Mouse (Mus musculus) adrenal gland, adult 8-10 months (tissue): ENCODE data around the gene Gstm2. TPM values are rescaled to one million over a fixed set of nuclear protein-coding genes. Genes with fewer than 3 reads are reported as not detected.
"Not testable (repeated sequence)": the region's sequence is repeated elsewhere in the genome, so short reads cannot be mapped to it uniquely, and the experiment has no call there.

Experiments
- DNase-seq: peaks from one replicate; pipeline ENCODE4 v3.0.0; 2022
- total RNA-seq, 4 experiments: library from RNA; stranded (reverse); gene quantifications; 2 replicates each; pipeline ENCODE4 v1.2.4; 2022

The Gstm2 gene
- total RNA-seq: 100 to 1,000 TPM; 164 to 337 (median 241) TPM

DNA sequence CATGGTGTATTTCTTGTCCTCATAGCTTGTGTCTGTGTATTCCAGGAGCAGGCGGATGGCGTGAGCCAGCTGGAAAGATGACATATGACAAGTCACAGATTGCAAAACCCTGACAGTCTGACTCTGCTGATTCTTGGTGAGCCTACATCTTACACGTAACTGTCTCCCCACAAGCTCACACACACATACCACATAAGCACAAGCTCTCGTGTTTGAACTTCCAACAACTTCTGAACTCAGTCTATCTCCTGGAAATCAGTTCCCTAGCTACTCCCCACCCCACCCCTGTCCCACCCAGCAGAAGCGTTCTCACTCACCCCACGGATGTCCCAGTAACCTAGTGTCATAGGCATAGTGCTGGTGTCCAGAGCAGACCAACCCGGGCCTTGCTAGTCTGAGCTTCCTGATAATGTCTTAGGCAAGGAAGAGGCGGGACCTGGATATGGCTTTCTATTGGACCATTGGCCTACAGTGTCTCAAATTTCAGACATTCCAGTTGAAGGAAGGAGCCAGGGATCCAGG lies at the start of gene Gstm2:
Gene Gstm2, minus strand, starts transcription at position 413 of the 522 bp plus-strand sequence.
- DNase-seq: peak; percentile 63

DNA sequence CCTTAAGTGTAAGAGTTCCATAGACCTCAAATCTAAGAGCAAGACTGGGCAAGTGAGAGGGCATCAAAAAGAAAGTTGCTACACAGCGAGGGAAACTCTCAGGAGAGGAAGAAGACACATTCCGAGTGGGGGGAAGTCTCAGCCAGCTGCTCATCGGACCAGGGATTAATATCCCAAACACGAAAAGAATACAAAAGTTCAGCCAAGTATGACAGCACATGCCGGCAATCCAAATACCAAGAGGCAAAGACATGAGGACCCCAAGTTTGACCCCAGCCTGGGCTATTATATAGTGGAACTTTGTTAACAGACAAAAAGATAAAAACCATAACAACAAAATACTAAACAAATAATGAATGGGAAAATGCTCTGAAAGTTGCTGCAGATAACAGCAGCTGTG lies 46.9 kb upstream of the Gstm2 start:
- DNase-seq: no peak

DNA sequence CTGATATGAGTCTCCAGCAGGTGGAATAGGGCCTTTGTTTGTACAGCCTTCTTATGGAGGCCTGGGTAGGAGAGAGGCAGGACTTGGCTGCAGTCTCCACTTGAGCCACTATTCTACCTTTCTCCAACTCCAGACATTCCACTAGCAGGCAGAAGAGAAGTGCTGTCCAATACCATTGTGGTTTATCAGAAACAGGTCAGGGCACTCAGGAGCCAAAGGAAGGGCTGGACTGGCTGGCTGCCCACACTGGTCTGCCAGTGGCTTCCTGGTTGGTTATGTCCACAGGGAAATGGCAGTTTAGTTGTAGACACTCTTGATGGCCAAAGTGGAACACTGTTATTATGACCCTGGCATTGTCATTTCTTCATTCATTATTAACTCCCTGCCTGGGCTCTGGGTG lies 45.9 kb upstream of the Gstm2 start:
- DNase-seq: no peak

DNA sequence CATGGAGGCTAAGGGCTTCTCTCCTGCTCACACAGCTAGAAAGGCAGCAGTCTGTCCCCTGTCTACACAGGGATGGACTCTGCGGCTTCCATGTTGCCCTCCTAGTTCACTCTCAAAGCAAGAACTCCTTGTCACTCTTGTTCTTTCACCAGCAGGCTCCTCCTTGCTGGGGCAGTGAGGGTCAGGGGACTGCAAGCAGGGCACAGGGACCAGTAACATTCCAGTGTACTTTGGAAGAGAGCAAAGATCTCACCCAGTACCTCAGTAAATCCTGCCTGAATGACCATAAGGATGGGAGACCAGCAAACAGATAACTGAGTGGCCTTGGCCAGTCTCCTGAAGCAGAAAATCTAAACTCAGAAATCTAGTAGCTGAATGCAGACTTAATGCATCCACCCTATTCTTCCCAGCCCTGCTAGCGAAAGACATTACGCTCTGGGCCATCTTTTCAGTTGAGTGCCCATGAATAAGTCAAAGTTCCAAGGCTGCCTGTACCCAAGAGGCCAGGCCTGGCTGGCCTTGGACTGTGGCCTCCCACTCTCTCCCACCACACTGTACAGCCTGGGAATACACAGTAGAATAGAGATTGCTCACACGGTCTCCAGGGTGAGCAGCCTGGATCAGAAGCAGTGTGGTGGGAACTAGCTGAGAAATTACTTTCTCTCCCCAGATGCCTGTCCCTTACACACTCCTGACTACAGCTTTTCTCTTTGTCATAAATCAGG lies 42.5 kb upstream of the Gstm2 start:
- no peak for DNase-seq

- no peak for DNase-seq
Measured at GRCm38 (mm10) chr3:108026597-108026996, 40.3 kb upstream of the Gstm2 start.

DNA sequence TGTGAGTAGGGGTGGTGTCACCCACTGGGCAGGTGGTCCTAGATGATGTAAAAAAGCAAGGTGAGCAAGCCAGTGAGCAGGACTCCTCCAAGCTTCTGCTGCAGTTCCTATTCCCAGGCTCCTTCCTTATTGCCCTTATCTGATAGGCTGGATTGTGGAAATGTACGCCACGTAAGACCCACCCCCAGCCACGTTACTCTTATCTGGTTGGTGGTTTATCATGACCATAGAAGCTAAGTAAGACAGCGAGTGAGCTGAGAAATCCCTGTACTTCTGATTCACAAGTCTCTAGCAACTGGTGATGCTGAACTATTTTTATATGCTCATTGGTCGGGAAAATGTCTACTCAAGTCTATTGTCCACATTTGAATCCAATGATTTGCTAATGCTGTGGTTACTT lies 39.8 kb upstream of the Gstm2 start:
- no peak for DNase-seq

- DNase-seq: no peak
Measured at GRCm38 (mm10) chr3:108025318-108025717, 39.1 kb upstream of the Gstm2 start.

DNA sequence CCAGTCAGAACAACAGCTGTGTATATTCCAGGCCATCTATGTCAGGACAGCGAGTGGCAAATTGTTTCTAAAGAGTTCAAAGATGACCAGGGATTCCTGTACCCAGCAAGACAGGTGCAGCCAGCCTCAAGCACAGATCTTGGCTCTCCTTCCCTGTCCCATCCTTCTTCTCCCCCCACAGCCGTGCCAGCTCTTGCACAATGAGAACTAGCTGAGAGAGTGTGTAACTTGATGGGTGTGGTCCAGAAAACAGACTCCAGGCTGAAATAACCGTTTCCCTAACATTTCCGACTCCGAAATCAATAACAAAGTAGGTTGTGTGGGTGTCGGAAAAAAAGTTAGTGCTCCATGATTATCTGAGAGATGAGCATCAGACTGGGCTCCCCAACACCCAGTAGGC lies 36.4 kb upstream of the Gstm2 start:
- no peak for DNase-seq

DNA sequence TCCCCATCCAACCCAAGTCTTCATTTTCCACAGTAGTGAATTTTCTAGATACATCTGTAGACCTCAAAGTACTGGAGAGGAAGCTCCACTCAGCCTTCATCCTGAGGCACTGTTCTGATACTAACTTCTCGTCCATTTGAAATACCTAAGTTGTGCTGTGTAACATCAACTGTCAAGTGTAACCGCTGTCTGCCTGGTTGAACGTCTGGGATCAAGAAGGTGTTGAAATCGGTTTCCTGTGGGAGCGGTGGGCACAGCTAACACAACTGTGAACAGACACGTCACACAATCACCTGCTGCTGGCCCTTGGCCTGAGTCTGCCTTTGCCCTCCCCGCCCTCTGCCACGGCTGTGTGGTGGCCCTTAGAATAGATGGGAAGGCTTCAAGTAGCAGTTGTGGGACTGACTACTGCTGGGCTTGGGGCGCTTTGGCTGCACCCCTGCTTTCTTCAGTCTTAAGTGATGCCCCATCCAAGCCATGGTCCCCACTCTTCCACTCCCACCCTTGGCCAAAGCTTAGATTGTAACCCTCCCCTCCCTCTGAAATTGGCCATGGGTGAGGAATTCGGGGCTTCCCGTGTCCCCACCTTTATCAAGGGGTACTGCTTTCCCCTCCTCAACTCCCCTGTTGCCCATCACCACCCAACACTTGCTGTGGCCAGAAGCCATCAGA lies 34.2 kb upstream of the Gstm2 start:
- not testable (repeated sequence) for DNase-seq

DNA sequence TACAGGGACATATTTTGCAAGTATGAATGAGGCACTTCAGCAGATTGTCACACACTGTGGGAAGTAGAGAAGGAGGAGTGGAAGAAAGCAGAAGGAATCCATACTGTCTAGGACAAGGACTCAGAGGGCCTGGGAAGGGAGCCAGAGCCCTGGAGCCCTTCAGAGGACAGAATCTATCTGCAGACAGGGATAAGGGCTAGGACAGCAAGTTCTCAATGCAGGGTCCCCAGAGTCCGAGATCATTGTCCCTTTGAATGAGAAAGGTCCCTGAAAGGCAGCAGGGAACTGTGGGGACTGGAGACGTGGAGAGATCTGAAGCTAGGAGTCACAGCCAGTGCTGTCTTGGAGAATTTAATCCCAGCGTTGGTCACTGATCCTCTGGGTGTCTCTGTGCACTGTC lies 33.0 kb upstream of the Gstm2 start:
- not testable (repeated sequence) for DNase-seq

DNA sequence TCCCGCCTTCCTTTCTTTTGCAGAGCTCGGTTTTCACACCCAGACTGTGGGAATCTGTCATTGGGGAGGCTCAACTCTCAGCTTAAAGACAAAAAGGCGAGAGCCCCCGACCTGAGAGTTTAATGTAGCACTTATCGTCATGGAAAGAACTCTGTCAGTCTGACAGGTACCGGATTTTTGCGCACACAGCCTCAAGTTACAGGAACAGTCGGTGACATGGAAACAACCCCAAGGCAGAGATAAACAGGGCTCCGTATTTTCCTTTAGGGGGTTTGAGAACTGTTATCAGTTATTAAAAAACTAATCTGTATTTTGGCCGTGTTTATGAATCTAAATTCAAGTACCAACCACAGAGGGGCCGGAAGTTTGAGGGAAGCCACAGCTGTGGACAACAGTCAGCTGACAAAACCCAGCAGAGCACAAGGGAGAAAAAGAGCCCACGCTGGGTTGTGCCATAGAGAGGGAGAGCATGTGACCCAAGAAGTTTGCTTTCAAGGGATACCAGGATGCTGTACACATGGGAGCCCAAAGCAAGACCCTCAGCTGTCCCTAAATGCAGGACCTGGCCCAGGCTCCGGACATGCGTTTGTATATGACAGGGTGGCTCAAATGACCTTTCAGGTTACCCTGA lies 32.1 kb upstream of the Gstm2 start:
- DNase-seq: no peak

DNA sequence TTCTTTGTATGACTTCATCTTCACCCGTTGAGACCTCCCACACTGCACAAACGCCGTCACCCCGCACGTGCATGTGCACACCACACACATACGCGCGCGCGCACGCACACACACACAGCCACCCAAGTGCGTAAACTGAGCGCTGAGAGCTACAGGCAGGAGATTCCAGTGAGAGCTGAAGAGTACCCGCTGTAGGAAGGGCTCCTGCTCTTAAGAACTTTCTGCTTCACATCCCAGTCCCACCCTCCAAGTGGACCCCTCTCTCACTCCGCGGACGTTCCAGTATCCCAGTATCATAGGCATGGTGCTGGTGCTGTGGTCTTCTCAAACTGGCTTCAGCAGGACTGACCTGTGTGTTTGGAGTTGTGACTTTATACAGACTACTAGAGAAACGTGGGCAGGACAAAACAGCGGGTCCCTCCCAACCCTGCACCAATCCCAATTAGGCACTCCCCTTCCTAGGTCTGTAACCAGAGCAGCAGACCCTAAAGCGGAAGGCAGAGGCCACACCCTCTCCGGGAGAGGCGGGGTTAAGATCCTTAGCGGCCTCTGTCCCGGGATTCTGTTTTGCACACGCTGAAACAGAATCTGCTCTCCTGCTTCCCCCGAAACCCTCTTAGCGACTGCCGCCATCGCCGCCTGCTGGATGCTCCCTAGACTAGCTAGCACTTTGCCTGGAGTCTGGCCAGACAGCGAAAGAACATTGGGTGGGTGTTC lies 31.4 kb upstream of the Gstm2 start, which contains the start of gene Gstm1:
Gene Gstm1, minus strand, starts transcription at position 501 of the 717 bp plus-strand sequence.
- peak; percentile 96 for DNase-seq

- DNase-seq: not testable (repeated sequence)
Measured at GRCm38 (mm10) chr3:108016468-108016867, 30.2 kb upstream of the Gstm2 start.

- DNase-seq: no peak
Measured at GRCm38 (mm10) chr3:108014974-108015346, 28.7 kb upstream of the Gstm2 start.

- no peak for DNase-seq
Measured at GRCm38 (mm10) chr3:108014098-108014973, 28.1 kb upstream of the Gstm2 start.

DNA sequence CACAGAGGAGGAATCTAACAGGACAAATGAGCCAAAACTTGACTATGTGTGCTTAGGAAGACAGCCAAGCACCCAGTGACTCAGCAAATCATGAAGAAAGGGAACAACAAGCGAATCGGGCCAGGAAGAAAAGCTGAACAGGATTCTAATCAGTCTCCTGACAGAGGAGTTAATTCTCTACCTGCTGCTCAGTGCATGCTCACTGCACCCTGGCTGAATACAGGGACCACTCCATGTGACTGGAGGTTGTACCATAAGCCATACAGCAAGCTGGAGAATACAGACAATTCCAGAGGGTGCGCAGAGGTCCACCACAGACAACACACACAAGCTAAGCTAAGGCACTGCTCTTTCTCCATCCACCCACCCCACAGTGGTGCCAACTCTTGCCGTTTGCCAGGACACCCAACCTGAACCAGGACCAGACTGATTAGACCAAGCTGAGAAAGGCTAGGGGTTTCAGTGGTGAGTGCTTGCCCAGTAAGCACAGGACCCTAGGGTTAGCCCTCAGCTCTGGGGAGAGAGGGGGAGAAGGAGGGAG lies 27.1 kb upstream of the Gstm2 start:
- peak; percentile 77 for DNase-seq

- no peak for DNase-seq
Measured at GRCm38 (mm10) chr3:108011558-108011957, 25.3 kb upstream of the Gstm2 start.

DNA sequence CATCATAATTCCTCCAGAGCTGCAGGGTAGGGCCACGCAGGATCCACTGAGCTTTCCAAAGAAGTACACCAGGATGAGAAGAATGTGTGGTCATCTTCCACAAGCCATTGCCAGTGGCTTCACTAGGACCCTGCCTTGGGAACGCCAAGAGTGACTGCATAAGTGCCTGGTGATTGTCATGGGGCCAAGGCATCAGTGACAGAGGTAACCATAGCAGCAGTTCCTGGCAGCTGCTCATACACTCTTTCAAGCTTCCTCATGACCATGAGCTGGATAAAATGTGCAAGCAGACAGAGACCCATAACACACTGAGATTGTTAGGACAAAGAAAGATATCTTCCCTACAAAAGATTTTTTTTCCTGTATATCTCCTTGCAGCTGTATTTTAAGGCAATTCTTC lies 24.0 kb upstream of the Gstm2 start:
- DNase-seq: no peak

DNA sequence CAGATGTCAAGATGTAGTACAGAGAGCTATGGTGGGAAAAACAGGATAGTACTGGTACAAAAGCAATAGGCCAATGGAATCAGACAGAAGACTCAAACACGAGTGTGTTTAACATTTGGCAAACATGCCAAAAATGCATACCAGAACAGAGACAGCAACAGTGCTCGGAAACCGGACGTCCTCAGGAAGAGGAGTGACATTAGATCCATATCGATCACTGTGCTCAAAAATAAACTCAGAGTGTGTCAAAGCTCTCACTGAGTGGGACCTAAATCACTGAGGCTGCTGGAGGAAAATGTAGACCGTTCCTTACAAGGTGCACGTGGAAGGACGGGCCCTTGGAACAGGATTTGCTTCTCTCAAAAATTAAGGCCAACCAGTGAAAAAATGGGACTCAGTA lies 15.8 kb upstream of the Gstm2 start:
- no peak for DNase-seq

GRCm38 (mm10) chr3:107999491-107999890 lies 13.2 kb upstream of the Gstm2 start:
- no peak for DNase-seq

DNA sequence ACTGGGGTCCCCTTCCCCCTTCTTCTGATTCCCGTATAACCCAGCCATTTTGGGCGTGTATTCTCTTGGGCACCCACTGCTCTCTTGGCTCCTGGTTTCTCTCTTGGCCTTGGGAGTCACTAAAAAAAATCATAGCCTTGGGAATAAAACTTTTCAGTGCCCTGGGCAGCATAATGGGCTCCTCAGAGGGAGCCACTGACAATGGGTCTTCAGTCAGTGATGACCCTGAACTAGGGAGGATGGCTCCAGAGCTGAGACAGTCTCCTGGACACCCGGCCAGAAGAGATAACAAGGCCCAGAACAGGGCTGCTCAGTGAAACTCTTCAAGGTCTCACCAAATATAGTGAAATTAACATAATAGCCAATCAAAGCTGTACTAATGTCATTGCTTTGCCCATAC lies 12.3 kb upstream of the Gstm2 start:
- DNase-seq: no peak
